Comparison of ENCODE assay signal across 26 mouse cellular contexts in genomic region chr3:46340648-46341280, GRCm38 (mm10).
"Had no signal": no experiment of that assay in that cellular context is flagged by ENCODE, and none has a peak within 500 bp of the region (broad histone marks: within the 10 kb centered on the region; RNA-seq: fewer than 3 reads in every experiment).

No protein-coding gene starts in this region.

- H3K27me3 ChIP-seq: heart, embryonic 13.5 days; heart, embryonic 15.5 days; hindbrain, embryonic 13.5 days; intestine, embryonic 15.5 days; limb, embryonic 12.5 days; liver, embryonic 13.5 days; liver, embryonic 15.5 days had no signal

- H3K4me3 ChIP-seq: heart, adult 2 months; heart, embryonic 13.5 days; heart, embryonic 15.5 days; hindbrain, embryonic 13.5 days; intestine, embryonic 15.5 days; layer of hippocampus, adult 2 months; limb, embryonic 10.5 days; limb, embryonic 12.5 days; liver, embryonic 13.5 days; liver, embryonic 15.5 days had no signal

- H3K36me3 ChIP-seq: heart, embryonic 13.5 days; heart, embryonic 15.5 days; hindbrain, embryonic 13.5 days; intestine, embryonic 15.5 days; limb, embryonic 10.5 days; limb, embryonic 12.5 days; liver, embryonic 13.5 days; liver, embryonic 15.5 days had no signal

- ATAC-seq: hindbrain, embryonic 16.5 days; inflammation-experienced regulatory T-cells, adult 6 months; intestine, embryonic 15.5 days; intestine, postnatal 0 days had no signal

- H3K27ac ChIP-seq: heart, adult 2 months; heart, embryonic 13.5 days; heart, embryonic 15.5 days; hindbrain, embryonic 13.5 days; intestine, embryonic 15.5 days; layer of hippocampus, adult 2 months; limb, embryonic 10.5 days; limb, embryonic 12.5 days; liver, embryonic 13.5 days; liver, embryonic 15.5 days had no signal

- DNase-seq: gastrocnemius, postnatal 14 days; gastrocnemius, postnatal 36 days; heart, adult 11 months; heart, adult 2 months; heart, postnatal 14 days; heart, postnatal 36 days; kidney, adult 18-20 months; kidney, adult 8-10 months; kidney, postnatal 10 days; kidney, postnatal 25 days; kidney, postnatal 4 days; liver; liver, embryonic 13.5 days had no signal

- H3K9ac ChIP-seq: heart, embryonic 13.5 days; heart, embryonic 15.5 days; hindbrain, embryonic 13.5 days; intestine, embryonic 15.5 days; limb, embryonic 12.5 days; liver, embryonic 13.5 days; liver, embryonic 15.5 days had no signal

- H3K9me3 ChIP-seq: heart, embryonic 13.5 days; heart, embryonic 15.5 days; hindbrain, embryonic 13.5 days; intestine, embryonic 15.5 days; limb, embryonic 10.5 days; limb, embryonic 12.5 days; liver, embryonic 13.5 days; liver, embryonic 15.5 days had no signal

- H3K4me1 ChIP-seq: heart, embryonic 13.5 days; heart, embryonic 15.5 days; hindbrain, embryonic 13.5 days; intestine, embryonic 15.5 days; limb, embryonic 10.5 days; limb, embryonic 12.5 days; liver, embryonic 13.5 days; liver, embryonic 15.5 days had no signal

- H3K4me2 ChIP-seq: heart, embryonic 11.5 days; heart, embryonic 13.5 days; heart, embryonic 15.5 days; hindbrain, embryonic 13.5 days; intestine, embryonic 15.5 days; limb, embryonic 12.5 days; liver, embryonic 11.5 days; liver, embryonic 13.5 days; liver, embryonic 15.5 days had no signal
